Mouse (Mus musculus): ENCODE measurements at regions not wholly inside any gene's neighbourhood (a gene's known extent, or its start where the extent isn't known, plus 50 kb on each side); places are given as distances from the start of the nearest gene placed in this dataset.

GRCm38 (mm10) chr3:52818401-52818800 is 198.6 kb downstream of the Cog6 start:
- TF ChIP-seq CTCF (IDR thresholded peaks at IDR 0.05; ENCODE audit: low read depth) (no peak), EP300 (IDR thresholded peaks at IDR 0.05; ENCODE audit: low read depth) (no peak)
